Mouse (Mus musculus): ENCODE measurements at regions not wholly inside any gene's neighbourhood (a gene's known extent, or its start where the extent isn't known, plus 50 kb on each side); places are given as distances from the start of the nearest gene placed in this dataset.

DNA sequence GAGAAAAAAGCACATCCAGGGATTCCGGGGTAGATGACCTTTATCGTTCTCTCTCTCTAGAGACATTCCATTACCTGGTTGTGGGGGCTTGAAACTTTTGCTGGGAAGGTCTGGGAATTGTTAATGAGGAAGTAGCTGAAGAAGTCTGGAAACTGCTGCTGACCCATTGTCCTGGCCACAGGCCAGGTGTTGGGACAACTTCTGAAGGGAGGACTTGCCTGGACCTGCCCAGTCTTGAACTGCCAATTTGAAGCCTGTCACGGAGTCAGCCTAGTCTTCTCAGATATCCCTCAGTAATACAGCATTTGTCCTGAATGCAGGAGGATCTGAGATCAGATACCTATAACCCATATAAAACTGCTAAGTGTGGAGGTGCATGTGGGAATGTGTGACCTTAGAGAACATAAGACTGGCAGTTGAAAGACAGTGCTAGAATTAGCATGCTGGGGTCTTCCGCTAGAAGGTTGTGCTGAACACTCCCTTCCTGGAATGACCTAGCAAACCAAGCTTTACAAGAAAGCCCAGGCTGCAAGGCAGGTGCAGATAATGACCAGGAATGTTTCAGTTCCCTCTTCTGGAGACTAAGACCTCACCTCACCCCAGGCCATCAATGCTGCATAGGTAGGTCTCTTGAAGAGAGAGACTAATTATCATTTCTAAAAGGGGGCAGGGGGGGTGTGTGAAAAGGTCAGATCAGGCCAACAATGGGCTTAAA lies 204.7 kb upstream of the Crbn start:
- TF ChIP-seq E2F4 (IDR thresholded peaks at IDR 0.05; ENCODE audit: insufficient read depth) (no peak), TCF12 (IDR thresholded peaks at IDR 0.05; ENCODE audit: insufficient read depth, poor library complexity, severe bottlenecking) (no peak), CEBPB (IDR thresholded peaks at IDR 0.05; ENCODE audit: insufficient read depth, poor library complexity, severe bottlenecking) (no peak), POLR2A (IDR thresholded peaks at IDR 0.05; ENCODE audit: insufficient read length, low read depth) (no peak), MYOD1 (IDR thresholded peaks at IDR 0.05; ENCODE audit: control insufficient read depth in 1 of 3, insufficient read length in 2 of 3, low read depth in 2 of 3) (no peak), POLR2AphosphoS2 (IDR thresholded peaks at IDR 0.05; ENCODE audit: insufficient read length, low read depth) (no peak), USF1 (IDR thresholded peaks at IDR 0.05; ENCODE audit: low read depth) (no peak), REST (IDR thresholded peaks at IDR 0.05; ENCODE audit: insufficient read depth, insufficient read length) (no peak)

Measured in myocyte (in vitro differentiated cells).